Mouse (Mus musculus) midbrain, postnatal 0 days (tissue): ENCODE measurements around the gene Scpep1. TPM values are rescaled to one million over a fixed set of nuclear protein-coding genes. Genes with fewer than 3 reads are reported as not detected.

ENCODE experiments used
- ATAC-seq: fragments of 200-750 bp; cut with Nextera tagmentation; 2 replicates; pipeline ENCODE4 v1.8.0; 2017; ENCODE audit warnings: moderate number of reproducible peaks, mild to moderate bottlenecking, moderate TSS enrichment, moderate library complexity; ENCODE audit not compliant: low FRiP score
- DNase-seq: peaks from one replicate; pipeline ENCODE4 v3.0.0-alpha.2; 2015; ENCODE audit warnings: low spot score
- H3K27ac ChIP-seq: fragments of 300-500 bp; sonication (generic); 2 replicates; pipeline ENCODE4 v1.5.1; 2014; ENCODE audit warnings: low read depth, mild to moderate bottlenecking, low read length, mixed read lengths
- H3K27me3 ChIP-seq: fragments of 300-500 bp; sonication (generic); 2 replicates; pipeline ENCODE4 v1.6.1; 2014; ENCODE audit warnings: low read length, control low read depth, mixed read lengths; ENCODE audit not compliant: insufficient read depth
- H3K36me3 ChIP-seq: fragments of 300-500 bp; sonication (generic); 2 replicates; pipeline ENCODE4 v1.6.1; 2014; ENCODE audit warnings: low read length, control low read depth, mixed read lengths; ENCODE audit not compliant: insufficient read depth
- H3K4me1 ChIP-seq: fragments of 300-500 bp; sonication (generic); 2 replicates; pipeline ENCODE4 v1.6.1; 2014; ENCODE audit warnings: mild to moderate bottlenecking, control low read depth, antibody characterized with exemption, low read length, mixed read lengths; ENCODE audit not compliant: insufficient read depth
- H3K4me2 ChIP-seq: fragments of 300-500 bp; sonication (generic); 2 replicates; pipeline ENCODE4 v1.6.1; 2014; ENCODE audit warnings: low read depth, mild to moderate bottlenecking, low read length, mixed read lengths; ENCODE audit not compliant: poor library complexity, severe bottlenecking
- H3K4me3 ChIP-seq: fragments of 300-500 bp; sonication (generic); 2 replicates; pipeline ENCODE4 v1.5.1; 2014; ENCODE audit warnings: low read depth, mild to moderate bottlenecking, low read length, moderate library complexity
- H3K9ac ChIP-seq: fragments of 300-500 bp; sonication (generic); replicated peaks from 2 replicates; pipeline ENCODE4 v1.6.1; 2014; ENCODE audit warnings: mild to moderate bottlenecking, low read length, moderate library complexity, mixed read lengths; ENCODE audit not compliant: poor library complexity, severe bottlenecking
- H3K9me3 ChIP-seq: fragments of 300-500 bp; sonication (generic); 2 replicates; pipeline ENCODE4 v1.6.1; 2016; ENCODE audit warnings: low read length, control low read depth
- CTCF ChIP-seq: IDR thresholded peaks from 2 replicates; pipeline ENCODE4 v1.5.1; 2016; ENCODE audit warnings: antibody characterized with exemption, mild to moderate bottlenecking
- WGBS: fragments of 180-500 bp; shearing (Covaris S2); extraction: QIAGEN DNeasy Blood & Tissue Kit; methylation state at CpG from one replicate; pipeline ENCODE4 v1.1.7; 2014; 5-methylcytosine and 5-hydroxymethylcytosine counted together
- polyA plus RNA-seq: library from polyadenylated mRNA; unstranded; fragments of >200 nt; fragmentation: Nextera tagmentation; extraction: Ambion mirVana; gene quantifications from 2 replicates; pipeline ENCODE4 v1.2.1, GENCODE M21; 2015
- total RNA-seq: library from RNA; depleted of rRNA; stranded (reverse); fragments of >200 nt; gene quantifications from 2 replicates; pipeline ENCODE4 v1.2.3, GENCODE M21; 2014; rRNA removed

Gene Scpep1
- total RNA-seq: 32.4 and 37.1 TPM in 2 replicates
- 27.2 and 29.2 TPM in 2 replicates for polyA plus RNA-seq

DNA sequence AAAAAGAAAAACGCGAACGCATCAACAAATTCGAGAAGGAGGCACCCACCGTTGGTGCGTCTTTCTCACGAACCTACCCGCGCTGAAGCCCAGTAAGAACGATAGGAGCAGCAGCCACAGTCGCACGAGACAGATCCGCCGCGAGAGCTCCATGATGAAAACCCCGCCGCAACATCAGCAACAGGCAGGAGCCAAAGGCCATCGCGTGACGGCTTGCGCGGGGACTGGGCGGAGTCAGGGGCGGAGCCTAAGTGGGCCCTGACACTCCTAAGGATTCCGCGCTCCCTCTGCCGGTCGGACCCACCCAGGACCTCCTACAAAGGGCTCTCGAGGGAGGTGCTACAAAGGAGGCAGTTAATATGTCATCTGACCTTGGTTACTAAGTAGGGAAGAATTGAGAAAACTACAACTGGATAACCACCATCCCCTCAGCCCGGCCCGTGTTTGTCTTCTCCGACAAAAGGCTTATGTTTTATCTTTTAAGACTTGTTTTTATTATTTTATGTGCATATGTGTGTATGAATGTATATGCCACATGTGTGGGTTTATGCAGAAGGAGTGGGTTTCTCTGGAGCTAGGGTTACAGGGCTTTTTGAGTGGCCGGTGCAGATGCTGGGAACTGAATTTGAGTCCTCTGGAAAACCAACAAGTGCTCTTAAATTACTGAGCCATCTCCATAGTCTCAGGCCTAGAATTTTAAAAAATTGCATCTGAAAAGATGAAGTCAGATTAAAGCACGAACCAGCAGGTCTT lies at the start of gene Scpep1:
TSS of gene Scpep1 (minus strand) at position 249 of the 753 bp plus-strand sequence.
- ATAC-seq (peak; percentile 93), DNase-seq (peak; percentile 97)
- WGBS: 4% methylated on average over 34 of the region's 34 CpGs
- Histone ChIP-seq H3K9ac (peak within 1 kb of the TSS; percentile 66), H3K4me3 (peak within 1 kb of the TSS; percentile 46), H3K27ac (peak within 1 kb of the TSS; percentile 68), H3K36me3 (peaks cover 5% of the 10 kb centered on the region; the same call in 1 of the 2 replicates), H3K4me1 (no peaks in the 10 kb centered on the region), H3K27me3 (no peaks in the 10 kb centered on the region), H3K4me2 (peak within 1 kb of the TSS; percentile 49), H3K9me3 (no peaks in the 10 kb centered on the region)
- peak; percentile 86 for TF ChIP-seq CTCF

DNA sequence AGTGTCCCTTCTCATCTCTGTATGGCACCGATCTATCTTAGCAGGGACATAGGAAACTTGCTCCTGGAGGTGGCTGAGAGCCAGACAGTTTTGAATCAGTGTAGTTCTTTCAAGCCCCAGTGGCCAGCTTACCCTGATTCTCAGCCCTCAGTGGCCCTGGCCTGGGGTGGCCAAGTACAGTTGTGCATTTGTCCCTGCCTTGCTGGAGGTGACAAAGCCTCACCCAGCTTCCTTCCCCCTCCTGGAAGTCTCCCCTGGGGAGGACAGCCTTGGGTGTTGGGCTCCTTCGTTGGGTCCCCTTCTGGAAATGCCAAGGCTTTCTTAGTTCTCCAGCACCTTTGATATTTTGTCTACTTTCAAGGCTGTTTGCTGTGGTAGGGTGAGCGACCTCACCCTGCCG lies 48.5 kb upstream of the Scpep1 start:
- WGBS: 86% methylated on average over 4 of the region's 4 CpGs
- H3K4me1 ChIP-seq: no peaks in the 10 kb centered on the region
- H3K4me2 ChIP-seq: no peak overlapping the region

DNA sequence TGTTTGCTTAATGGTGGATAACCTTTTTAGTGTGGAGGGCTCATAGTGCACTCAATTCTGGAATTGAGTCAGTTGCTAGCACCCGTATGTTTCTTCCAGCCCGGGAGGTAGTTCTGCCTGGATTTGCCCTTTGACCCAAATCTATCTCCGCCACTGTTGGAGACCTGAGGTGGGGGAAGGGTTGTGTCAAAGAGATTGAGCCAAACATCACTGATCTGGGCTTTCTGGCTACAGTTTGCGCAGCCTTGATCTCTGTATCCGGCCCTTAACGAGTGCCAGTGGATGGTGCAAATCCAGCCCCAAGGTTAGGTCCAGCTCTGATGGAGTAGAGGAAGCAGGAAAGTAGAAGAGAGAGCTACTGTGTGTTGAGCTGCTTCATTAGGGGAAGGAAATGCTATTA lies 47.8 kb upstream of the Scpep1 start:
- DNase-seq: no peak
- H3K9ac ChIP-seq: no peak overlapping the region

More for the DNA sequence above, 48.5 kb upstream of the Scpep1 start:
- Histone ChIP-seq H3K27me3 (peaks cover 11% of the 10 kb centered on the region), H3K36me3 (no peaks in the 10 kb centered on the region), H3K9ac (no peak overlapping the region), H3K4me3 (no peak overlapping the region), H3K9me3 (no peaks in the 10 kb centered on the region), H3K27ac (no peak overlapping the region)
- DNase-seq (no peak), ATAC-seq (no peak)
- TF ChIP-seq CTCF: no peak

DNA sequence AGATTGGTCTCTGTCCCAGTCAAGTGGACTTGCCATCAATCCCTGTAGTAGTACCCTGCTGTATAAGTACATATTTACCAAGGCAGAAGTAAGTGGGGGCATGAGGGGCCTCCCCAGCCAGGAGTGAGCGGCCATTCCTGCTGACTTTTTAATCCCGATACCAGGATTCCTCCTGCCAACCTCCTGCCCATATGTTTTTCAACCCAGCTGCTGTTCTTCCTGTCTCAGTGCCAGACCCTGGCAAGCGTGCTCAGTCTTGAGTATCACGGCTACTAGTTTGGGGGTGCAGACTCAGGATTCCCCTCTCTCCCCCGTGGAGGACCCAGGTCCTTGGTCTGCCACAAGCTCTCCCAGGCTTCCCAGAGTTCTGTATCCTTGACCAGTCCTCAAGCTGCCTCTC lies 47.4 kb upstream of the Scpep1 start:
- DNase-seq: peak; percentile 49
- WGBS: 78% methylated on average over 5 of the region's 5 CpGs

More for the DNA sequence above, 47.8 kb upstream of the Scpep1 start:
- ATAC-seq: no peak
- Histone ChIP-seq H3K27me3 (peaks cover 15% of the 10 kb centered on the region), H3K4me3 (no peak overlapping the region), H3K4me1 (no peaks in the 10 kb centered on the region), H3K4me2 (peak overlapping the region; percentile 28; the same call in 1 of the 2 replicates), H3K27ac (no peak overlapping the region), H3K9me3 (no peaks in the 10 kb centered on the region), H3K36me3 (no peaks in the 10 kb centered on the region)
- 75% methylated on average over 6 of the region's 6 CpGs for WGBS
- no peak for TF ChIP-seq CTCF

DNA sequence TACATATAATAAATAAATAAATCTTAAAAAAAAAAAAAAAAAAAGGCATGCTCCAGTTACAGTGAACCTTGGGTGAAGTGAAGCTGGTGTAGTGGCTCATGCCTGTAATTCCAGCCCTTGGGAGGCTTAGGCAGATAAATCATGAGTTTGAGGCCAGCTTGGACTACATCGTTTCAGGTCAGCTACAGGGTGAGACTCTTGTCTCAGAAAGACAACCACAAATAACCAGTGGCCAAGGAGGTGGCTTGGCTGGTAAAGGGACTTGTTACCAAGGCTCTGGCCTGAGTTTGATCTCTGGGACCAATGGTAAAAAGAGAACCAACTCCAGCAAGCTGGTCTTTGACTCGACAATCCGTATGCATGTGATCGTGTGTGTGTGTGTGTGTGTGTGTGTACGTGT lies 46.8 kb upstream of the Scpep1 start:
- 95% methylated on average over 5 of the region's 5 CpGs for WGBS

More for the DNA sequence above, 47.4 kb upstream of the Scpep1 start:
- Histone ChIP-seq H3K4me2 (peak overlapping the region; percentile 28; the same call in 1 of the 2 replicates), H3K4me3 (no peak overlapping the region), H3K9me3 (no peaks in the 10 kb centered on the region), H3K9ac (no peak overlapping the region), H3K36me3 (no peaks in the 10 kb centered on the region), H3K27me3 (peaks cover 18% of the 10 kb centered on the region), H3K27ac (no peak overlapping the region), H3K4me1 (no peaks in the 10 kb centered on the region)
- TF ChIP-seq CTCF: no peak
- no peak for ATAC-seq

DNA sequence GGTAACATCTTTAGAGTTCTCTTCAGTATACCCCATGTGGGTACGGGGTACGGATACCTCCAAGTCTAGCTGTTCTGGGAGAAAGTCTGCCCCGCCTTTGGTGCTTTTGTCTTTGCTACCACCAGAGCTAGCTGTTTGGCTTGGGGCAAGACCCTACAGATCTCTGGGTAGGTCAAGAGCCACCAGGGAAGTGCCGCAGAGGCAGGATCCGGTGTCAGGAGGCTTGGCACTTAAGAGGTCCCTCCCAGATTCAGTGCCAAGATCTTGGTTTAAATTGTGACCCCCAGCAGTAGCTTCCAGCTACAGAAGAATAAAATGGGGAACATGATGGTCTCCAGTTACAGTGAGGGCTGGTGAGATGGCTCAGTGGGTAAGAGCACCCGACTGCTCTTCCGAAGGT lies 46.3 kb upstream of the Scpep1 start:
- no peak for TF ChIP-seq CTCF
- Histone ChIP-seq H3K9ac (no peak overlapping the region), H3K9me3 (no peaks in the 10 kb centered on the region), H3K27me3 (peaks cover 18% of the 10 kb centered on the region), H3K4me1 (no peaks in the 10 kb centered on the region), H3K4me3 (no peak overlapping the region), H3K36me3 (no peaks in the 10 kb centered on the region), H3K27ac (no peak overlapping the region), H3K4me2 (no peak overlapping the region)
- WGBS: 96% methylated on average over 7 of the region's 7 CpGs
- ATAC-seq: no peak
- no peak for DNase-seq

More for the DNA sequence above, 46.8 kb upstream of the Scpep1 start:
- H3K9ac ChIP-seq: no peak overlapping the region
- H3K4me3 ChIP-seq: no peak overlapping the region
- ATAC-seq: no peak
- H3K4me2 ChIP-seq: no peak overlapping the region
- TF ChIP-seq CTCF: no peak
- H3K27me3 ChIP-seq: peaks cover 18% of the 10 kb centered on the region
- no peaks in the 10 kb centered on the region for H3K4me1 ChIP-seq
- H3K36me3 ChIP-seq: no peaks in the 10 kb centered on the region
- DNase-seq: no peak
- H3K27ac ChIP-seq: no peak overlapping the region
- H3K9me3 ChIP-seq: no peaks in the 10 kb centered on the region
